Mouse (Mus musculus) adrenal gland, adult (tissue): ENCODE results near the gene Ankmy1.

Experiments used
- DNase-seq, 2 experiments: peaks; one replicate each; pipeline ENCODE4 v3.0.0; 2022 to 2023; ENCODE audit warnings: low spot score in 1 of 2; ENCODE audit not compliant: inconsistent age in 2 of 2

Ankmy1 gene

DNA sequence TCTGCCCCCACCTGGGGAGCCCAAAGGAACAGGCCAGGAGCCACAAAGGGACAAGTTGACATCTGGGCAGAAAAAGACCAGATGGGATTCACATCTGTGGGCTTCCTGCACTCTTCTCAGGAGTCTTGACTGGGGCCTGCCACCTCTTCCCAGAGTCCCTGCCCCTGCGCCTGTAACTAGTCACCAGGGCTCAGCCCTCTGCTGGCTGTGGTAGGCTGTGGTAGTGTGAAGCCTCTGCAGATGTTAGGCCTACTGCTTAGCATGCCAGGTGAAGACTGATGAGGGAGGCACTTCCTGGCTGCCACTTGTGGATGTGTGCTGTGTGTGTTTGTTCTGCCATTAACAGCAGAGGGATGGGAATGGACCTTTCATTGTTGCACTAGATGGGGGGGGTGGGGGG, 9.6 kb upstream of the Ankmy1 start:
- DNase-seq, result peak in 1 of 2 experiments; percentile 12

DNA sequence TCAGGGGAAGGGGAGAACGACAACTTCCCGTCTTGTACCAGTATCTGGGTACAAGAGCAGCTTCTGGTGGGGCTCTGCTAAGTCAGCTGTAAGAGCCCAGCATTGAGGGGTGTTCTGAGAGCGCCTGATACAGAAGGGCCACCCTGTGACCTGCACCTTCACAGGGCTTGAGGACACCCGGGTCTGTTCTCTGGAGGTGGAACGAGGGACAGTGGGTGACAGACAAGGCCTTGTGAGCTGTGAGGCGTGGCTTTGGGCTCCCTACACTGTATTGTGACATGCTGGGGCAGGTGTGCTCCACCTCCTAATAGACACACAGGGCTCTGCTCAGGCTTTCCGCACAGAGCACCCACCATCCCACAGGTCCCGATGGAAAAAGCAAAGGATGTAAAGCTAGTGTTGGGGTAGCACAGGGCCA, 9.0 kb upstream of the Ankmy1 start:
- peak; percentile 27 to 62 for DNase-seq

DNA sequence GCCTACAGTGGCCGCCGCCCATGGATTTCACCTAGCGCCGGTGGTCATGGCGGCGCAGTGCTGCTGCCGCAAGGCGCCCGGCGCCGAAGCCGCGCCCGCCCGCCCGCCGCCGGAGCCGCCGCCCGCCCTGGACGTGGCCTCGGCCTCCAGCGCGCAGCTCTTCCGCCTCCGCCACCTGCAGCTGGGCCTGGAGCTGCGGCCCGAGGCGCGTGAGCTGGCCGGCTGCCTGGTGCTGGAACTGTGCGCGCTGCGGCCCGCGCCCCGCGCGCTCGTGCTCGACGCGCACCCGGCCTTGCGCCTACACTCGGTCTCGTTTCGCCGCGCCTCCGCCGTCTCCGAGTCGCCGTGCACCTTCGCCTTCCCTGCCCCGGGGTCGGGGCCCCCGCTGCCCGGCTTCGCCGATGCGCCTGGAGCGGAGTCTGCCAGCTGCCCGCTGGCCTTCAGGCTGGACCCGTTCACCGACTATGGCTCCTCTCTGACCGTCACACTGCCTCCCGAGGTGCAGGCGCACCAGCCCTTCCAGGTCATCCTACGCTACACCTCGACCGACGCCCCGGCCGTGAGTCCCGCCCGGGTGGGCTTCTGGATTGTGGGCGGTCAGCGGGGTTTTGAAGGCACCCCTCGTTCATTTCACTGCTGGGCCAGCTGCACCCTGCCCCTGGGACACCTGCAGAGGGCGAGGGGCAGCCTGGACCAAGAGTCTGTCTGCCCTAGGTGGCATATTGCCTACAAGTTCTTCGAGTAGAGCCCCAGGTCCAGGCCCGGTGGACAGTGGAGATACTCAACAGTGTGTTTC, 8.4 kb upstream of the Ankmy1 start:
- peak; percentile 76 to 90 for DNase-seq

DNA sequence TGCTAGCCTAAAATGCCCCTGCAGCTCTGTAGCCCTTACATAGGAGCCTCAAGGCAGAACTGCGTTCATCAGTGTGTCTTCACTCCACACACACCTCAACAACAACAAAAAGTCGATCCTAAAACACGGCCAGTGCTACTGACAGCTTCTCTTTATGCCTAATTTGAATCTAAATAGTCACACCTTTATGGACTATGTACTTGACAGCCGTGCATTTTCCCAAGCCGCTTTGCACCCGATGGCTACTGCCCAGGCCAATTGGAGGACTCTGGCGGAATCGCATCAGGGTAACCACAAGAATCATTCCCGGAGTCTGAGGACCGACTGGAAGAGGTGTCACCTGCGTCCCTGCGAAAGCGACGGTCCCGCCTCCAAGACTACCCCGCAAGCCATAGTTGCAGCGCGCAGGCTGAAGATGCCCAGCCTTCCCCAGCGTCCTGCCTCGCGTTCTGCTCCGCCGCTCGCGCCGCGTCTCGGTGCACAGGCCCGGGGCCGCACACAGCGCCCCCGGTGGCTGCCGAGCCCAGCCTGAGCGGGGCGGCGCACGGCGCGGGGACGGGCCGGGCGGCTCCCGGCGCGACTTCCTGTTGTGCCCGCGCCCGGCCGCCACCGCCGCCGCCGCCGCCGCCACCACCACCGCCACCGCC, 7.7 kb upstream of the Ankmy1 start, which contains the start of gene Rnpepl1:
Gene Rnpepl1, plus strand, starts transcription at position 545 of the 647 bp plus-strand sequence.
- peak; percentile 85 to 92 for DNase-seq

DNA sequence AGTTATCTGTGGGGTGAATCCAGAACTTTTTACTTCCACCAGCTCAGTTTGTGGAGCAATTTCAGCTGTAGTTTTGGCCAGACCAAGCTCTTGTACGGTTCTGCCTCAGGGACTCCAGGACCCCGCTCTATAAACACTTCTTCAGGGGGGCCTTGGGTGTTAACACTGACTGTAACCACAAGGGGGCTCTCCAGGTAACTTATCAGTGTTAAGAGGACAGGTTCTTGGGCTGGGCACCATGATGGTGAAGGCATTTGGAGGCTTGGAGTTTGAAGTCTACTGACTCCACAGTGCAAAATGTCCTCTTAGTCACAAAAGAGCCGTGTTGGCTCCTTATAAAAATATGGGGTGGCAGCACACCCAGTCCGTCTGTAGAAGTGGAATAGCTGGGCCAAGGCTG, 6.4 kb upstream of the Ankmy1 start:
- peak in 1 of 2 experiments; percentile 58 for DNase-seq

DNA sequence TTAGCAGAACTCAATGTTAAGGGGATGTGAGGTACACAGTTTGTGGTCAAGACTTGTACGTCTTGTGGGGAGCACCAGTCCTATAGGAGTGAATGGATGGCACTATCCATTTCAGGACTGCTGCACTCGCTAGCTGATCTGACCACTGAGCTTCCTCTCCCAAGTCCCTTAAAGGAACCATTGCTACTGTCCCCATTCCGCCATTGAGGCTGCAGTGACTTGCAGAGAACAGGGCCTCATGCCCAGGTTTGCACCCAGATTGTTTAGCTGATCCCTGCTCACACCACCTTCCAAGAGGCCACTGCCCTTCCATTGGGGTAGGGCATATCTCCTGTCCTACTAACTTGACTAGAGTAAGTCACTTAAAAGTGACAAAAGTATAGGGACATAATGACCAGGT, 6.0 kb upstream of the Ankmy1 start:
- peak in 1 of 2 experiments; percentile 38 for DNase-seq

DNA sequence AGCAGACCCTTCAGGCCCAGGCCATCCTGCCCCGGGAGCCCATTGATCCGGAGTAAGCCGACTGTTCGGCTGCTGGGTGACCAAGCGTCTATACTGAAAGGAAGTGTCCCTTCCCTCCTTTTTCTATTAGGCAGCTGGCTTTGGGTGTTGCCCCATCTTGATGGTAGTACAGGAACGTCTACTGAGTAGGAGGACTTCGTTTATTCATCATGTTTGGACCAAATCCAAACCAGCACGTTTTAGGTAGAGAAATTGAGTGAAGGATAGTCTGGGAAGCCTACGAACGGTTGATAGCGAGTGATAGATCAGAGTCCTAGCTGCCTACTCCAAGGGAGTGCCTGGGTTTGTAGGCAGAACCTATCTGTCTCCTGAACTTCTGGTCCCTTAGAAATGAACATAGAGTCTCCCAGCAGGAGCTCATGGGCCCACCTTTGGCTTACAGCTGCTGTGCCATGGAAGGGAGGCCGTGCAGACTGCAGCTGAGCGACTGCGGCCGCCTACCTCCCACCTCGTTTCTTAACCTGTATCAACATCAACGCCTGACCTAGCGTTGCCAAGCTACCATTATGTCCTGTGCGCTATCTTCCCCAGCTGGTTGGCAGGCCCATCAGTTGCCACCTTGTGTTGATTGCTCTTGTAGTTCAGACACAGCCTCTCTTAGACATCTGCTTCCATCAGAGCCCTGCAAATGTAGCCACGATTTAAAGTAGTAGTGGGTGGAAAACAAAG, 5.1 kb upstream of the Ankmy1 start:
- DNase-seq, result peak; percentile 19 to 43

DNA sequence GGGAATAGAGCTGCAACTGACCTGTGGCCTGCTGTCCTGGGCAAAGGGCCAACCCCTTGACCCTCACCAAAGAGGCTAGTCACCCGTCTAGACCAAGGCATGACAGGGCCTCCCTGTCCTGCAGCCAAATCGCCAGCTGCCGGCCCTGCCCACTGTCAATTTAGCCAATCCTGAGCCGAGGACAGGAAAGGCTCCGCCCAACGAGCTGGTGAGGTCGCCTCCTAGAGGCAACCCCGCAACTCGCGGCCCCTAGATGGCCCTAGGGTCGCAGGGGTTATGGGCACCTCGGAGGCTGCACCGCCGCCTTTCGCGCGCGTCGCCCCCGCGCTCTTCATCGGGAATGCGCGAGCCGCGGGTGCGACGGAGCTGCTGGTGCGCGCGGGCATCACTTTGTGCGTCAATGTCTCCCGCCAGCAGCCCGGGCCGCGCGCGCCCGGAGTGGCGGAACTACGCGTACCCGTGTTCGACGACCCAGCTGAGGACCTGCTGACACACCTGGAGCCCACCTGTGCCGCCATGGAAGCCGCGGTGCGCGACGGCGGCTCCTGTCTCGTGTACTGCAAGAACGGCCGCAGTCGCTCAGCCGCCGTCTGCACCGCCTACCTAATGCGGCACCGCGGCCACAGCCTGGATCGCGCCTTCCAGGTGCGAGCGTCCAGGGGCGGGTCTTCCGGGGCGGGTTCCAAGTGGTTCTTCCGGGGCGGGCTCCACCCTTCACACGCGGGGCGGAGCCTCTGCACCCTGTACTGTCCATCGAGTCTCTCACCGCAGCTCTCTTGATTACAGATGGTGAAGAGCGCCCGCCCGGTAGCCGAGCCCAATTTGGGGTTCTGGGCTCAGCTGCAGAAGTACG, 4.3 kb upstream of the Ankmy1 start, which contains the start of gene Dusp28:
Gene Dusp28, plus strand, starts transcription at position 203 of the 853 bp plus-strand sequence.
- DNase-seq, result peak; percentile 96 to 97

DNA sequence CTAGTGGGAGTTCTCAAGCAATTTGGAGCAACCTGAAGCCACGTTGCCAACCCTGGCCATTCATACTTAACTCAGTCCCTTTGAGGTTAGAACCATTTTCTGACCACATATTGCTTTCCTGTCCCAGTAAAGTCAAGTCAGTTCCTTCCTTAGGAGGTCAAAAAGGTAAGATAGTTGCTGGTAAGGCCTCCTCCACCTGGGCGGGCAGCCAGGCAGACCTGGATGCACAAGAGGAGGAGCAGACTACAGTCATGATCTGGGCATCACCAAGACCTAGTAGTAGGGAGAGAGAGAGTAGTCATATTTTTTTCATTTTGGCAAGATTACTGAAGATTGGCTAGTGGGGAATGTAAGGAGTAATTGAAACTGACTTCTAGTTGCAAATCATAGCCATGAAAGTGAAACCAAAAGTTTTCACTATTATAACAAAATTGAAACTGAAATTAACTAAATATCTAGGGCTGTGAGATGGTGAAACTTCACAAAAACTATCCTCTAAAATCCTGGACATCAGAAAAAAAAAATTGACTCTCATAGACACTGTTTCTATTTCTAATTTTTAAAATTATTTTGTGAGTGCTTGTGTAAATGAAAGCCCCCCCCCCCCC, 3.1 kb upstream of the Ankmy1 start:
- DNase-seq, result peak; percentile 38 to 48

DNA sequence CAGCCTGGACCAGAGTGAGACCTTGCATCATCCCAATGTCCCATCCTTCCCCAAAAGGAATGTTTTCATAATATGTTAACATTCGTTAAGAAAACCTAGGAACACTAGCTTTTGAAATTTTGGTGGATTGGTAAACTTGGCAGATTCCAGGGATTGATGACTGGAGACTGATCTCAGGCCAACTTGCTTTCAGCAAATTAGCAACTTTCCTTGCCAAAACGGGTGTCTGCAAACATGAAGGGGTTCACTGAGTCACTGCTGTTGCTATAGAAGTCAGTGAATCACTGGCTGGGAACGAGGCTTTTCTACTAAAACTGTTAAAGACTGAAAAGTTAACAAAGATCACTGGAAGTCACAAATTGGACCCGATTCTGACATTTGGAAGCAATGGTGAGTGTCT, 921 bp upstream of the Ankmy1 start:
- peak; percentile 28 to 82 for DNase-seq

DNA sequence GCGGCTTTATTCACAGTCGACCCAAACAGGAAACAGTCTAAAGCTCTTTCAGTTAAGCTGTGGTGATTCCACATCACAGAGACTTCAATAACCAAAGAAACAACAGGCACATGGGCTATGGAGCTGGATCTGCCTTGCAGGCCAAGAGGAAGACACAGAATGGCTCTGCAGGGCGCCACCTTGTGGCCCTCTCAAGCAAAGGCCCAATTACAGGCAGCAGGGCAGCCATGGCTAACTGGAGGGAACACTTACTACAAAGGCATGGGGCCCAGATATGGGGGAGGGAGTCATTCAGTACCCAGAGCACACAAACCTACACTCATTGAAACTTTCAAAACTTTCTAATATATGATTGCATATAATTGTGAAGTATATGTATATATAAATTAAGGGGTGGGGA, 7.6 kb downstream of the Ankmy1 start:
- peak; percentile 79 to 92 for DNase-seq

DNA sequence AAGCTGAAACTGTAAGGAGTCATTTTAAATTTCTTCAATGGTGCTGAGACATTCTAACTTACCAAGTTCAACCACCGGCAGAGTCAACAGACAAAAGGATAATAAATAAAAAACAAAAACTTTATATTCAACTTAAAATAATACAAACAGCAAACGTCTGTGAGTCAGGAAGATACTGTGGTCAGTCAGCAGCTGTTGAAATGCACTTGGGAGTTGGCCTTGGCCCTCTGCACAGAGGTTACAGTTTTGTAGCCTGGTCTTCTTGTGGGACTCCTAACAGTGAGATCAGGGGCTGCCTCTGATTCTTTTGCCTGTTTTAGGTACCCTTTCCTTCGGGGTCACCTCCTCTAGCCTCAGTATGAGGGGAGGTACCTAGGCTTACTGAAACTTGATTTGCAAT, 8.8 kb downstream of the Ankmy1 start:
- peak in 1 of 2 experiments; percentile 42 for DNase-seq

DNA sequence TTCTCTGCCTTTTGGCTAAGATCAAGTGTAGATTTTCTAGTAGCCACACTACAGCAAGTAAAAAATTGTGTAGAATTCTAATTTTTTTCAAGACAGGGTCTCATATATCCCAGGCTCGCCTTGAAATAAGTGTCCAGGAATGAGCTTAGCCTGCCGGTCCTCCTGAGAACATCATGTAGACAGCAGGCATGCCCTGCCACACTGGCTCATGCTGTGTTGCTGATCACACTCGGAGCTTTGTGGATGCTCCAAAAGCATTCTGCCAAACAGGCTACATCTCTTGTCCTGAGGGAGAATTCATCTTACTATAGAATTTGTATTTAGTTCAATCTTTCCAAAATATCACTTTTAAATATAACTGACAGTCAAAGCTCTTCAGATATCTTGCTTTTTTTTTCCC, 9.9 kb downstream of the Ankmy1 start:
- no peak for DNase-seq

DNA sequence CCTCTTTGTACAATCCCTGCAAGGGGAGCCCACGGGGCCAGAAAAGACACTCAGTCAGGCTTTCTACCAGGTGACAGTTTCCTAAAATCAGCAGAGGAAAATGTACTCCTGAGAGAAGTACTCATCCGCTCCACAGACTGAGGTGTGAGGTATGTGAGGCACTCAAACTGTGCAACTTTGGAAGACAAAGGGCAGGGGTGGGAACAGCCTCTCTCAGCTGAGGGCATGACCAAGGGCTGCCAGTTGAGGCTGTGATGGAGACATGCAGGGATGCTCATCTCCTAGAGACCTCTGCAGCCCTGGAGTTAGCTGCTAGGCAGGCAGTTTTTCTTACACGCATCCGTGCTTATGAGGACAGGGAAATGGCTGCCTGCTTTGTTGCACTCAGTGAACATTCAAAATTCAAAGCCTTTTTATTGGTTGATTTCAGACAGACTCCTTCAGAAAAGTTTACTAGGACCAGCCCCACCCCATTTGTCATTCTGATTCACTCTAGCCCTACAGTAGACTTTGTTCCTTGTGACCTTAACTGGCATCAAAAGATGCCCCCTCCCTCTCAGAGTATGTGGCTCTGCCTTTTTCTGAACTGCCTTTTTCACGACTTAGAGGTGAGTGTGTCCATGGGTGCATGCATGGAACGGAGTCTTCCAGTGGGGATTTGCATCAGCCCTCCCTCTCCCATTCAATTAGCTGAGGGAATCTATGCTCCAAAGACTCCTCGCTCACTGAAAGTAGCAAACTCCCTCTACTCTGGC, 13.6 kb downstream of the Ankmy1 start:
- no peak for DNase-seq

DNA sequence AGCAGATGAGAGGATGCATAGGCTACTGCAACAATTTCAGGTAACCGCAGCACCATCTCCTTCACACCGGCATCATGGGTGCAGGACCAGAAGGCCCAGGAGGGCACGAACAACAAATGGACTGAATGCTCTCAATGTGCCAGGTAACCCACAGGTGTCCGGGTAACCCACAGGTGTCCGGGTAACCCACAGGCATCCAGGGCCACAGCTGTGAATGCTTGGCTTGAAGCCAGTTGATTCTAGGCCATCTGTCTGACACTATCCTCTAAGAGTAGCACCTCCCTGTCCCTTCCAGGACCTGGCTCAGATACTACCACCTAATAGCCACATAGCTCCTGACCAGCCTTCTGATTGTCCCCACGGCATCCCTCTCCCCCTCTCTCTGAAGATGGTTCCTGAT, 20.7 kb downstream of the Ankmy1 start:
- DNase-seq, result no peak

DNA sequence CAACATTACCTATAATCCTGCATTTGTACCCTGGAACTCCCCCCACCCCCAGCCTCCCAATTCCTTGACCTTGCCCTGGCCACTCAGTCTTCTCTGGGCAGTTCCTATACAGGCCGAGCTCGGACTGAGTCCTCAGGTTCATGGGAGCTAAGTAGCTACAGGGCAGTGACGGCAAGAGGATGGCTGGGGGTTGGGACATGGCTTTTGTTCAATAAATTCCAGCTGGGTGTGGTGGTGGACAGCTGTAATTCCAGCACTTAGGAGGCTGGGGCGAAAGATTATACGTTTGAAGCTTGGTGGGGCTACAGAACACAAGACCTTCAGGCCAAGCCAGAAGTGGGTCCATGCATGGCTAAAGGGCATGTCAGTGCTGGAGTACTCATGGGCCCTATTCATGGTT, 22.6 kb downstream of the Ankmy1 start:
- DNase-seq, result no peak

DNA sequence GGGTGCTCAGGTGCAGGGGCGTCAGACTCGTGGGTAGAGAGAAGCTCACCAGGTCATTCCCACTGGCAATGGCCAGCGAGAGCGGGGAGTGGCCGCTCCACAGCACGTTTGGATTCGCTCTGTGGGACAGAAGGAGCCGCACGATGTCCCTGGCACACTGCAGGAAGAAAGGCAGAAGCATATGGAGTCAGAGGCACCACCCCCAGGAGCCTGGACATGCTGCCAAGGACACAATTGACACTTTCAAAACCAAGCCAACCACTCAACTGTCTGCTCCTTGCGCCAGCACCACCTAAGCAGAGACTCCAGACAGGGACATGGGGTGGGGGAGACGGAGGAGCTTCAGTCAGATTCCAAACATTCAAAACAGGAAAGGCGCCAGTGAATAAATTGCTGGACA, 23.4 kb downstream of the Ankmy1 start:
- DNase-seq, result no peak

DNA sequence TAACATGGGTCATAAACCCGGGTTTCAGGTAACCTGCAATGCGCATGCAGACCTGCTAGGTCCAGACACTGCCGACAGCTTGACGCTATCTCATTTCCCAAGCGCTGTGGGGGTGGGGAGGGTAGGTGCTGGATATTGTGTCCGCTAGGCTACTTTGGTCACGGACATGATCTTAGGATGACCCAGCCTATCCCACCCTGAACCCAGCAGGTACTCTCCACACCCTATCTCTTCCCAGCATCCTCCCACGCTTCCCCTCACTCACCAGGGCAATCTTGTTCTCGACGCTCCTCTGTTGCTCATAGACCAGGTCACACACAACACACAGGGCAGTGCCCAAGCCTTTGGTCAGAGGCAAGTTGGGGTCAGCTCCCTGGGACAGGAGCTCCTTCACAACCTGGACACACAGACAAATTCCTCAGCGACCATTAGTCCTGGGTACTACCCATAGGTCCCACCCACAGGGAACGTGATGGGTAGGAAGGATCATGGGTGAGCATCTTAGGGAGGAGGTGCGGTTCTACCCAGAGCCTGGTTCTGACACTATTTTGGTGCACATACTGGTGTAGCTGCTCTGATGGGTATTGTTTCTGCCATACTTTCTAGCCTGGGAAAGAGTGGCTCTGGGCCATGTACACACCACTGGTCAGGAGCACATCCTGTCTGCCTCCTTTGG, 24.5 kb downstream of the Ankmy1 start:
- no peak for DNase-seq

DNA sequence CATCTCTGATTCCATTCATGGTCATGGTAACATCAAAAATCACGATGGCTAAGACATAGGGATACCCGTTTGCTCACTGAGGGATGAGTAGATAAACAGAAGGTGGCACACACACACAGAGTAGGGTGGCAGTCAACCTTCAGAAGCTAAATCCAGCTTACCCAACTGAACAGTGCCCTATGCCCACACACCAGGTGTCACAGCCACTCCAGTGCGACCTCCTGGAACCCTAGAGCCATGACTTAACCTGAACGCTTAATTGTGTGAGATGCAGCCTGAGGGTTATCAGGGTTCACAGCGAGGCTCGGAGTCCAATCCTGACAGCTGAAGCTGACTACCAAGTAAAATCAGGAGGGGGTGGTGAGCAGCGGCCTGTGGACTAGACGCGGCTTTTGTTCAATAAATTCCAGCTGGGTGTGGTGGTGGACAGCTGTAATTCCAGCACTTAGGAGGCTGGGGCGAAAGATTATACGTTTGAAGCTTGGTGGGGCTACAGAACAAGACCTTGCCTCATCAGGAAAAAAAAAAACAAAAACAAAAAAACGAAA, 25.2 kb downstream of the Ankmy1 start:
- no peak for DNase-seq
